Mouse (Mus musculus) heart, embryonic 16.5 days (tissue): Measurements from ENCODE around the gene Foxc2. TPM values are rescaled to one million over a fixed set of nuclear protein-coding genes. Genes with fewer than 3 reads are reported as not detected.

Experiments
- ATAC-seq: fragments of 200-750 bp; cut with Nextera tagmentation; replicated peaks from 2 replicates; pipeline ENCODE4 v1.8.0; 2017; ENCODE audit warnings: moderate number of reproducible peaks; ENCODE audit not compliant: insufficient read depth, low FRiP score; ENCODE audit errors: extremely low read depth
- H3K27ac ChIP-seq: fragments of 300-500 bp; sonication (generic); 2 replicates; pipeline ENCODE4 v1.5.1; 2014; ENCODE audit warnings: mild to moderate bottlenecking, low read length, control low read depth, moderate library complexity
- H3K27me3 ChIP-seq: fragments of 300-500 bp; sonication (generic); 2 replicates; pipeline ENCODE4 v1.6.1; 2014; ENCODE audit warnings: low read length, mixed read lengths; ENCODE audit not compliant: control insufficient read depth, insufficient read depth
- H3K36me3 ChIP-seq: fragments of 300-500 bp; sonication (generic); 2 replicates; pipeline ENCODE4 v1.6.1; 2014; ENCODE audit not compliant: control insufficient read depth, insufficient read depth
- H3K4me1 ChIP-seq: fragments of 300-500 bp; sonication (generic); 2 replicates; pipeline ENCODE4 v1.6.1; 2014; ENCODE audit warnings: low read length, mixed read lengths; ENCODE audit not compliant: control insufficient read depth, insufficient read depth
- H3K4me2 ChIP-seq: fragments of 300-500 bp; sonication (generic); 2 replicates; pipeline ENCODE4 v1.6.1; 2014; ENCODE audit warnings: low read depth, mild to moderate bottlenecking, control low read depth, low read length
- H3K4me3 ChIP-seq: fragments of 300-500 bp; sonication (generic); 2 replicates; pipeline ENCODE4 v1.5.1; 2014; ENCODE audit warnings: mild to moderate bottlenecking, control low read depth, low read length
- H3K9ac ChIP-seq: fragments of 300-500 bp; sonication (generic); 2 replicates; pipeline ENCODE4 v1.6.1; 2014; ENCODE audit warnings: low read length, control low read depth
- H3K9me3 ChIP-seq: fragments of 300-500 bp; sonication (generic); replicated peaks from 2 replicates; pipeline ENCODE4 v1.6.1; 2016; ENCODE audit warnings: low read length; ENCODE audit not compliant: control insufficient read depth
- WGBS: fragments of 180-500 bp; shearing (Covaris S2); extraction: QIAGEN DNeasy Blood & Tissue Kit; methylation state at CpG from one replicate; pipeline ENCODE4 v1.1.7; 2014; 5-methylcytosine and 5-hydroxymethylcytosine counted together
- polyA plus RNA-seq: library from polyadenylated mRNA; unstranded; fragments of >200 nt; fragmentation: Nextera tagmentation; extraction: Ambion mirVana; gene quantifications from 2 replicates; pipeline ENCODE4 v1.2.1, GENCODE M21; 2015

Gene Foxc2
- polyA plus RNA-seq, 1 experiment from 2014 or later, result 4.4 TPM

- no peaks in the 10 kb centered on the region for H3K36me3 ChIP-seq
- H3K9ac ChIP-seq, result no peak overlapping the region
- no peak overlapping the region for H3K27ac ChIP-seq
- 41% methylated on average over 7 of the region's 7 CpGs for WGBS
- ATAC-seq, result no peak
- H3K4me2 ChIP-seq, result no peak overlapping the region
- no peaks in the 10 kb centered on the region for H3K9me3 ChIP-seq
- H3K4me1 ChIP-seq, result no peaks in the 10 kb centered on the region; the same call in 1 of the 2 replicates
- no peak overlapping the region for H3K4me3 ChIP-seq
- H3K27me3 ChIP-seq, result peaks cover 86% of the 10 kb centered on the region
Observed at GRCm38 (mm10) chr8:121122368-121122767, 6.4 kb downstream of the Foxc2 start.

GRCm38 (mm10) chr8:121123113-121123512 is 7.1 kb downstream of the Foxc2 start:
- H3K9ac ChIP-seq, result no peak overlapping the region
- H3K4me2 ChIP-seq, result no peak overlapping the region
- H3K9me3 ChIP-seq, result no peaks in the 10 kb centered on the region
- no peak for ATAC-seq
- no peaks in the 10 kb centered on the region for H3K36me3 ChIP-seq
- WGBS, result 67% methylated on average over 2 of the region's 2 CpGs
- H3K27me3 ChIP-seq, result peaks cover 87% of the 10 kb centered on the region
- no peak overlapping the region for H3K4me3 ChIP-seq
- H3K27ac ChIP-seq, result no peak overlapping the region
- peaks cover 6% of the 10 kb centered on the region; the same call in 1 of the 2 replicates for H3K4me1 ChIP-seq

- H3K9ac ChIP-seq, result no peak overlapping the region
- H3K36me3 ChIP-seq, result no peaks in the 10 kb centered on the region
- peak; percentile 15; the same call in 1 of the 2 replicates for ATAC-seq
- peak overlapping the region; percentile 65 for H3K4me2 ChIP-seq
- whole genome bisulfite sequencing, result 8% methylated on average over 17 of the region's 17 CpGs
- no peak overlapping the region; the same call in 1 of the 2 replicates for H3K4me3 ChIP-seq
- H3K4me1 ChIP-seq, result peaks cover 8% of the 10 kb centered on the region; the same call in 1 of the 2 replicates
- peak overlapping the region; percentile 70 for H3K27ac ChIP-seq
- peaks cover 93% of the 10 kb centered on the region for H3K27me3 ChIP-seq
- no peaks in the 10 kb centered on the region for H3K9me3 ChIP-seq
Observed at GRCm38 (mm10) chr8:121124547-121125239, 8.7 kb downstream of the Foxc2 start.

- Histone ChIP-seq H3K9ac (peak overlapping the region; percentile 59), H3K4me2 (peak overlapping the region; percentile 65), H3K27me3 (peaks cover 93% of the 10 kb centered on the region), H3K9me3 (no peaks in the 10 kb centered on the region), H3K4me3 (peak overlapping the region; percentile 46), H3K4me1 (peaks cover 8% of the 10 kb centered on the region; the same call in 1 of the 2 replicates), H3K36me3 (no peaks in the 10 kb centered on the region), H3K27ac (peak overlapping the region; percentile 70)
- WGBS, result under 1% methylated on average over 35 of the region's 36 CpGs
- peak; percentile 80 for ATAC-seq
Observed at GRCm38 (mm10) chr8:121125311-121125876, 9.4 kb downstream of the Foxc2 start.

- peaks cover 93% of the 10 kb centered on the region for H3K27me3 ChIP-seq
- no peak for ATAC-seq
- peaks cover 8% of the 10 kb centered on the region; the same call in 1 of the 2 replicates for H3K4me1 ChIP-seq
- H3K4me2 ChIP-seq, result peak overlapping the region; percentile 65; the same call in 1 of the 2 replicates
- H3K4me3 ChIP-seq, result peak overlapping the region; percentile 46; the same call in 1 of the 2 replicates
- no peak overlapping the region for H3K27ac ChIP-seq
- no peak overlapping the region for H3K9ac ChIP-seq
- H3K9me3 ChIP-seq, result no peaks in the 10 kb centered on the region
- WGBS, result 22% methylated on average over 6 of the region's 6 CpGs
- no peaks in the 10 kb centered on the region for H3K36me3 ChIP-seq
Observed at GRCm38 (mm10) chr8:121126191-121126590, 10.2 kb downstream of the Foxc2 start.

- Histone ChIP-seq H3K27me3 (peaks cover 89% of the 10 kb centered on the region), H3K4me3 (no peak overlapping the region)
- ATAC-seq, result no peak
Observed at GRCm38 (mm10) chr8:121126694-121127093, 10.7 kb downstream of the Foxc2 start.

GRCm38 (mm10) chr8:121127291-121127701 is 11.3 kb downstream of the Foxc2 start:
- no peak overlapping the region for H3K27ac ChIP-seq
- peaks cover 87% of the 10 kb centered on the region for H3K27me3 ChIP-seq
- peaks cover 8% of the 10 kb centered on the region; the same call in 1 of the 2 replicates for H3K4me1 ChIP-seq
- no peak overlapping the region for H3K9ac ChIP-seq
- ATAC-seq, result no peak
- H3K4me3 ChIP-seq, result no peak overlapping the region
- no peaks in the 10 kb centered on the region for H3K9me3 ChIP-seq
- H3K36me3 ChIP-seq, result no peaks in the 10 kb centered on the region
- no peak overlapping the region for H3K4me2 ChIP-seq
- WGBS, result 18% methylated on average over 11 of the region's 11 CpGs

More at GRCm38 (mm10) chr8:121126694-121127093, 10.7 kb downstream of the Foxc2 start:
- Histone ChIP-seq H3K4me2 (no peak overlapping the region), H3K9ac (no peak overlapping the region), H3K27ac (no peak overlapping the region), H3K36me3 (no peaks in the 10 kb centered on the region), H3K4me1 (peaks cover 8% of the 10 kb centered on the region; the same call in 1 of the 2 replicates), H3K9me3 (no peaks in the 10 kb centered on the region)
- 21% methylated on average over 6 of the region's 6 CpGs for WGBS

GRCm38 (mm10) chr8:121127756-121128375 is 11.9 kb downstream of the Foxc2 start, which contains the start of gene Foxl1:
TSS of gene Foxl1 (plus strand) at chr8:121127940.
- peaks cover 81% of the 10 kb centered on the region for H3K27me3 ChIP-seq
- H3K9me3 ChIP-seq, result no peaks in the 10 kb centered on the region
- no peak for ATAC-seq
- 10% methylated on average over 42 of the region's 43 CpGs for WGBS
- H3K4me1 ChIP-seq, result peaks cover 8% of the 10 kb centered on the region; the same call in 1 of the 2 replicates
- peak within 1 kb of the TSS; percentile 54 for H3K4me2 ChIP-seq
- 0 out of 2 replicates have a peak within 1 kb of the TSS, but pooled peaks have one; percentile 45 for H3K9ac ChIP-seq
- H3K27ac ChIP-seq, result no peak within 1 kb of the TSS
- no peaks in the 10 kb centered on the region for H3K36me3 ChIP-seq
- H3K4me3 ChIP-seq, result peak within 1 kb of the TSS; percentile 33
